Mouse (Mus musculus) kidney, adult 2 months (tissue): ENCODE results near the gene St6gal1.

Source experiments
- CTCF ChIP-seq: fragments of 200-500 bp; conservative IDR thresholded peaks from 2 replicates; pipeline ENCODE4 v1.5.1; 2011; ENCODE audit warnings: low read depth, mild to moderate bottlenecking, control low read depth, low read length, moderate library complexity, mixed read lengths; ENCODE audit not compliant: insufficient read depth, insufficient read length
- POLR2A ChIP-seq: fragments of 200-500 bp; IDR thresholded peaks from one replicate; pipeline ENCODE4 v1.6.1; 2011; ENCODE audit warnings: low read depth, low read length, control low read depth

GRCm38 (mm10) chr16:23185824-23186223, 38.7 kb upstream of the St6gal1 start:
- no peak for TF ChIP-seq CTCF
- no peak for TF ChIP-seq POLR2A
